27 mouse cellular contexts compared by ENCODE assay signal in the genomic region with DNA sequence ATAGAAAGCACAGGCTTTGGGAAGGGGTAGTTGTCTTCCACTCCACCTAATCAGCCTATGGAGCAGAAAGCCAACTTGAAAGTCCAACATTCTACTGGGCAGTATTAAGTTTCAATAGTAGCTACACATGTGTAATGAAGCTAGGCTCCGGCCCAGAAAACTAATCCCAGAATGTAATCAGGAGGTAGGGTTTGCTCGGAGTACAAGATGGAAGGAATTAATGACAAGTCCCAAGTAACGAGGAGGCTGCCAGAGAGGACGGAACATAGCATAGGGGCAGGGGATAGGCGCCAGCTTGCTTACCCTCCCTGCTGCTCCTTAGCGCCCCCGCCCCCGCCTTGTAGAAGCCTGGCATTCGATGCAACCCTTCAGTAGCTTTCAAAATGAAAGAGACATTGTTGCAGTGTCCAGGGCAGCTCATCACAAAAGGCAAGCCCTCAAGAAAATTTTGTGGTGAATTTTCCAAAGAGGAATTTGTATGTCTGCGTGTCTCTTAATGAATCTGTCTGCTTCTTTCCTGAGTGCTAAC.
A peak's percentile ranks its signal among the peaks of the same experiment; 100 is the strongest.
DNase-seq lines count a peak whose midpoint lies in the region; ATAC-seq and TF ChIP-seq lines count a peak whose summit lies in the region.
"Had no signal": no experiment of that assay in that cellular context is flagged by ENCODE, and none has a peak within 500 bp of the region (broad histone marks: within the 10 kb centered on the region; RNA-seq: fewer than 3 reads in every experiment).

No protein-coding gene starts in this region.

- H3K9ac ChIP-seq in hindbrain, postnatal 0 days (replicated peaks; ENCODE audit: low read length) = no peak overlapping the region
- no peak overlapping the region for H3K9ac ChIP-seq in hindbrain, embryonic 16.5 days (ENCODE audit: low read depth, low read length)
- H3K9ac ChIP-seq: forebrain, embryonic 12.5 days; hindbrain, embryonic 13.5 days; limb, embryonic 13.5 days; liver, embryonic 12.5 days; liver, postnatal 0 days; midbrain, embryonic 13.5 days had no signal

- 66% methylated on average over 10 of the region's 10 CpGs for WGBS in hindbrain, postnatal 0 days
- WGBS in hindbrain, embryonic 16.5 days = 75% methylated on average over 10 of the region's 10 CpGs

- no peaks in the 10 kb centered on the region for H3K27me3 ChIP-seq in hindbrain, postnatal 0 days (ENCODE audit: insufficient read depth, low read length)
- H3K27me3 ChIP-seq in hindbrain, embryonic 16.5 days (replicated peaks; ENCODE audit: control insufficient read depth, insufficient read depth, low read length) = no peaks in the 10 kb centered on the region
- no peaks in the 10 kb centered on the region for H3K27me3 ChIP-seq in myocyte (ENCODE audit: control insufficient read depth, insufficient read depth, insufficient read length)
- H3K27me3 ChIP-seq: CH12.LX; forebrain, embryonic 12.5 days; hindbrain, embryonic 13.5 days; limb, embryonic 13.5 days; liver, embryonic 12.5 days; midbrain, embryonic 13.5 days had no signal

- 0 out of 2 replicates have a peak, but pooled peaks cover 2% of the 10 kb centered on the region for H3K9me3 ChIP-seq in hindbrain, postnatal 0 days (ENCODE audit: low read length)
- 0 out of 2 replicates have a peak, but pooled peaks cover 2% of the 10 kb centered on the region for H3K9me3 ChIP-seq in hindbrain, embryonic 16.5 days (ENCODE audit: control insufficient read depth, low read length)
- H3K9me3 ChIP-seq: hindbrain, embryonic 13.5 days; liver, embryonic 12.5 days; midbrain, embryonic 13.5 days had no signal

- H3K4me1 ChIP-seq in hindbrain, postnatal 0 days (ENCODE audit: insufficient read depth, low read length) = no peaks in the 10 kb centered on the region
- no peaks in the 10 kb centered on the region for H3K4me1 ChIP-seq in hindbrain, embryonic 16.5 days (ENCODE audit: control insufficient read depth, insufficient read depth, low read depth, low read length)
- H3K4me1 ChIP-seq: forebrain, embryonic 12.5 days; hindbrain, embryonic 13.5 days; limb, embryonic 13.5 days; liver, embryonic 12.5 days; midbrain, embryonic 13.5 days had no signal

- DNase-seq in cerebellum, postnatal 10 days = peak; percentile 14 to 35
- no peak for DNase-seq in cerebellum, adult 8-10 months
- no peak for DNase-seq in hindbrain, postnatal 0 days (ENCODE audit: low spot score)
- peak; percentile 61 for DNase-seq in testis, postnatal 10 days (ENCODE audit: low spot score)
- DNase-seq in testis, postnatal 14 days (ENCODE audit: low spot score) = no peak
- no peak for DNase-seq in embryo, embryonic 10 days (ENCODE audit: low spot score)
- DNase-seq: adrenal gland, adult 8-10 months; cerebellum, adult 9-10 months; heart, postnatal 4 days; kidney, adult 11 months; kidney, postnatal 14 days; layer of hippocampus, adult 9-11 months; liver, postnatal 0 days; spleen, adult 18-20 months had no signal

- H3K4me2 ChIP-seq in hindbrain, postnatal 0 days (ENCODE audit: low read depth, low read length) = no peak overlapping the region
- no peak overlapping the region for H3K4me2 ChIP-seq in hindbrain, embryonic 16.5 days (ENCODE audit: low read length)
- peak overlapping the region; percentile 34 for H3K4me2 ChIP-seq in myocyte (ENCODE audit: low read depth)
- H3K4me2 ChIP-seq: forebrain, embryonic 12.5 days; heart, embryonic 11.5 days; hindbrain, embryonic 13.5 days; limb, embryonic 13.5 days; liver, embryonic 12.5 days; midbrain, embryonic 13.5 days had no signal

- no peak for TF ChIP-seq CTCF in hindbrain, postnatal 0 days (IDR thresholded peaks at IDR 0.05; ENCODE audit: low read depth)

- no peak overlapping the region for H3K27ac ChIP-seq in hindbrain, postnatal 0 days
- no peak overlapping the region for H3K27ac ChIP-seq in hindbrain, embryonic 16.5 days (ENCODE audit: low read depth, low read length)
- H3K27ac ChIP-seq: forebrain, embryonic 12.5 days; hindbrain, embryonic 13.5 days; limb, embryonic 13.5 days; liver, embryonic 12.5 days; macrophage; midbrain, embryonic 13.5 days had no signal

- H3ac ChIP-seq in myocyte (ENCODE audit: control insufficient read depth, insufficient read length) = no peak overlapping the region

- no peak for TF ChIP-seq POLR2A in myocyte (IDR thresholded peaks at IDR 0.05; ENCODE audit: insufficient read length, low read depth)

- H3K36me3 ChIP-seq in hindbrain, postnatal 0 days (ENCODE audit: insufficient read depth, low read length) = no peaks in the 10 kb centered on the region
- H3K36me3 ChIP-seq in hindbrain, embryonic 16.5 days (ENCODE audit: control insufficient read depth, insufficient read depth, low read length) = no peaks in the 10 kb centered on the region
- H3K36me3 ChIP-seq in myocyte (ENCODE audit: control insufficient read depth, insufficient read depth) = no peaks in the 10 kb centered on the region
- H3K36me3 ChIP-seq: forebrain, embryonic 12.5 days; hindbrain, embryonic 13.5 days; limb, embryonic 13.5 days; liver, embryonic 12.5 days; midbrain, embryonic 13.5 days had no signal

- ATAC-seq in hindbrain, postnatal 0 days = 0 out of 2 replicates have a peak, but pooled peaks have one; percentile 43
- ATAC-seq in hindbrain, embryonic 16.5 days = no peak
- ATAC-seq: inflammation-experienced regulatory T-cells, adult 6 months; liver, embryonic 12.5 days; liver, postnatal 0 days; lung, postnatal 0 days; midbrain, embryonic 13.5 days had no signal

- H3K79me2 ChIP-seq in myocyte (ENCODE audit: control insufficient read depth, insufficient read depth) = no peaks in the 10 kb centered on the region

- no peak overlapping the region for H3K4me3 ChIP-seq in hindbrain, postnatal 0 days (ENCODE audit: low read length)
- no peak overlapping the region for H3K4me3 ChIP-seq in hindbrain, embryonic 16.5 days (ENCODE audit: low read length)
- no peak overlapping the region for H3K4me3 ChIP-seq in myocyte
- H3K4me3 ChIP-seq: erythroblast, embryonic 14.5 days; forebrain, embryonic 12.5 days; hindbrain, embryonic 13.5 days; limb, embryonic 13.5 days; liver, embryonic 12.5 days; midbrain, embryonic 13.5 days had no signal

TF ChIP-seq in myocyte, 11 proteins besides CTCF, POLR2A, EP300 and RAD21:
- TF ChIP-seq TCF3 (IDR thresholded peaks at IDR 0.05; ENCODE audit: insufficient read length, low read depth) = no peak
- no peak for TF ChIP-seq TCF12 (IDR thresholded peaks at IDR 0.05; ENCODE audit: insufficient read depth, poor library complexity, severe bottlenecking)
- no peak for TF ChIP-seq POLR2AphosphoS2 (IDR thresholded peaks at IDR 0.05; ENCODE audit: insufficient read length, low read depth)
- no peak for TF ChIP-seq MAX (IDR thresholded peaks at IDR 0.05; ENCODE audit: low read depth)
- TF ChIP-seq MYOD1 (IDR thresholded peaks at IDR 0.05; ENCODE audit: control insufficient read depth in 1 of 3, insufficient read length in 2 of 3, low read depth in 2 of 3) = no peak
- no peak for TF ChIP-seq REST (IDR thresholded peaks at IDR 0.05; ENCODE audit: insufficient read depth, insufficient read length)
- TF ChIP-seq MYOG (IDR thresholded peaks at IDR 0.05; ENCODE audit: control insufficient read depth in 1 of 3, insufficient read depth in 1 of 3, insufficient read length in 2 of 3, low read depth in 2 of 3) = no peak
- TF ChIP-seq USF1 (IDR thresholded peaks at IDR 0.05; ENCODE audit: low read depth) = no peak
- TF ChIP-seq SRF (IDR thresholded peaks at IDR 0.05; ENCODE audit: control insufficient read depth, insufficient read length, low read depth) = no peak
- no peak for TF ChIP-seq CEBPB (IDR thresholded peaks at IDR 0.05; ENCODE audit: insufficient read depth, poor library complexity, severe bottlenecking)
- no peak for TF ChIP-seq E2F4 (IDR thresholded peaks at IDR 0.05; ENCODE audit: insufficient read depth)

Comparison
In these comparisons a context has a peak if more than half of its experiments do, and no peak if none do; other contexts are left out.
1. DNase-seq: peak in cerebellum, postnatal 10 days (2 of 2) and testis, postnatal 10 days (single experiment); none in cerebellum, adult 8-10 months (single experiment), hindbrain, postnatal 0 days (single experiment), testis, postnatal 14 days (single experiment) and embryo, embryonic 10 days (single experiment).